Mouse (Mus musculus): ENCODE data around the gene Polrmt.
A peak's percentile ranks its signal among the peaks of the same experiment; 100 is the strongest.
"Not testable (repeated sequence)": the region's sequence is repeated elsewhere in the genome, so short reads cannot be mapped to it uniquely, and the experiment has no call there.

The Polrmt gene

DNA sequence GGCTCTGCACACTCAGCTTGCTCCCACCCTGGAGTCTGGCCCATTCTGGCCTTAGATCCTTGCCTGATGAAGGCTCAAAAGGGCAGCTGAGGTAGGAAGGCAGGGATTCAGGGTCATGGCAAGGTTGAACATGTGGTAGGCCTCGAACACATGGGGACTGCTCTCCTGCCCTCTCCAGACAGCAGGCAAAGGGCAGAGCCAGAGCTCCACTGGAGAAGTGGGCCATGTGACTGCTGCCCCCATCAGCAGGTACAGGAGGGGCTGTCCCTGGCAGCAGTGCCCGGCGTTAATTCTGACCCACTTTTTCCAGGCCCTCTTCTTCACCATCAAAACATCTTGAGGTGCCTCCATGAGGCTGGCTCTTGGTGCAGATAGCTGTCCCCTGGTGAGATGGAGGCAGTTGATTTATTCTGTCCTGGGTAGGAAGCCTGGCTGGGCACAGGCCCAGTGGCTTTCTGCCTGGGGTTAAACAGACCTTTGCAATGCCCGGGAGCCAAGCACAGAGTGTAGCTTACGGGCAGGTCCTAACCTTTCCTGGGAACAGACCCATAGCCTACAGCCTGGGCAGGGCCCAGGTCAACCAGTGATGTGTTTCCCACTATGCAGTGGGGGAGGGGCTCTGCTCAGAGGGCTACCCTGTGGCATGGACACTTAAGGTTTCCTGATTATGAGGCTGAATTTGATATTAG lies 39.8 kb downstream of the Polrmt start:
- no peak for DNase-seq

DNA sequence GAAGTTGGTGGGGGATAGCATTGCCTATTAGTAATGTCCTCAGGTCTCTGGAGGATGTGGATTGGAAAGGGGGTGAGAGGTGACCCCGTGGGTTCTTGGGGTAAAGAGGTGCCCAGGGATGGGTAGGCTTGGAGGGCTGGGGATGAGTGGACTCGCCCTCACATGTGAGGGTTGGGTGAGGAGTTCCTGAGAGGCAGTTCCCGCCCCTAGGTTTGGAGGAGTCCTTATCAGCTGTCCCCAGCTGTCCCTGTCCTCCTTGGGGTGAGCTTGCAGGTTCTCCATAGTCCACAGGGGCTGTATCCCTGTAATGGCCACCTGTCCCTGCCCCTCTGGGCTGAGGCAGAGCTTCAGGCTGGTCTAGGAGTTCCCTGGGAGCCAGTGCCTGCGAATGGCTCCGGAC lies 40.4 kb downstream of the Polrmt start:
- no peak for DNase-seq

DNA sequence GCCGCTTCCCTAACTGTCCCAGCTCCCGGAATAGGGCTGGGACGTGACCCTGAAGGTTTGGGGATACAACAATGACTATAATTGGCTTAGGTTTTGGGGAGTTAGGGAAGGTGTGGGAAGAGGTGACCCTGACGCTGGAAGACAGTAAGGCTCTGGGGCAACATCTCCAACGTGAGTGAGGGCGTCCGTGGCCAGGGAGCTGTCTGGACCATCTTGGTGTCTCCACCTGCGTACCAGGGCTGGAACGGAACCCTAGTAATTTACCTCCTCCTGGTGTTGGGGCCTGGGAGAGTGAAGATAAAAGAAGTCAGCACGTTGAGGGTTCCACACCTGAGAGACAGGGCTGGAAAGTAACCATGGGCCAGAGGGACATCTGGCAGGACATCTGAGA lies 41.4 kb downstream of the Polrmt start:
- DNase-seq, result no peak

DNA sequence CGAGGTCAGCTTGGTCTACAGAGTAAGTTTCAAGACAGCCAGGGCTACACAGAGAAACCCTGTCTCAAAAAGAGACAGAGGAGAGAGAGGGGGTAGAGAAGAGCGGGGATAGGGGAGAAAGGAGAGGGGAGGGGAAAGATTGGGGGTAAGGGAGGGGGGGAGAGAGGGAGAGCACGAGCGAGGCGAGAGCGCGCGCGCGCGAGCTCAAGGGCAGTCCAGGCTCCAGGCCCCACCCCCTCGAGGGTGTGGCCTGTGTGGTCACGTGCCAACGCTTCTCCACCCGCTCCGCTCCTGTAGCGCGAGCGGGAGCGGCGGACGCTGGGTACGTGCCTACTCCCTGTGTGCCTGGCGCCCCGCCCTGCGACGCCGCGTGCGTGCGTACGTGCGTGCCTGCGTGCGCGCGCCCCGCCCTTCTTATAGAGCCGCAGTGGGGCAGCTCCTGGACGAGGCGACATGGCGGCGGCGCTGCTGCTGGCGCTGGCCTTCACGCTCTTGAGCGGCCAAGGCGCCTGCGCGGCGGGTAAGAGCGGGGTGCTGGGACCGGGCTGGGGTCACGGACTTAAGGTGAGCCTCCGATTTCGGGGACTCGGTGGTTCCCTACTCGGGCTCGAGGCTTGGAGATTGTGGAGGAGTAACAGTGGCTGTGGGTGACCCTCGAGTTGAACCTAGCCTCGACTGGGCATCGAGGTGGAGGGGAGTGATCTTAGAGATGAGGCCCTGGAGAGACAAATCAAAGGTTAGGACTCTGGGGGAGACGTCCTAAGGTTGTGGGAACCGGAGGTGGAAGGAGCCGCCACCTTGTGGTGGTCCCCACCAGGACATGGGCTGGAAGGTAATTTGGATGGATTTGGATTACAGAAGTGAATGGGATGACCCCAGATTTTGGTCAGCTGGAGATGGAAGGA lies 42.1 kb downstream of the Polrmt start, which contains the start of gene Bsg:
Gene Bsg, plus strand, starts transcription at position 427 of the 905 bp plus-strand sequence.
- peak; percentile 99 for DNase-seq

DNA sequence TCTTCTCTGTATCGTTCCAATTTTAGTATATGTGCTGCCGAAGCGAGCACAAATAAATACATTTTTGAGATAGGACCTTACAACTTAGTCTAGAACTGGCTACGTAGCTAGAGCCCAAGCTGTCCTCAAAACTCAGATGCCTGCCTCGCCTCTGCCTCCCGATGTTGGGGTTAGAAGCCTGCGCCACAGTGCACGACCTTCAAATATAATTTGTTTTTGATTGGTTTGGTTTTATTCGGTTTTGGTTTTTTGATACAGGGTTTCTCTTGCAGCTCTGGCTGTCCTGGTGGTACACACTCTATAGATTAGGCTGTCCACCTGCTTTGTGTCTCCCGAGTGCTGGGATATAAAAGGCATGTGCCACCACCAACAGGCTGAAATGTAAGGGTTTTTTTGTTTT lies 42.8 kb downstream of the Polrmt start:
- DNase-seq, result no peak

DNA sequence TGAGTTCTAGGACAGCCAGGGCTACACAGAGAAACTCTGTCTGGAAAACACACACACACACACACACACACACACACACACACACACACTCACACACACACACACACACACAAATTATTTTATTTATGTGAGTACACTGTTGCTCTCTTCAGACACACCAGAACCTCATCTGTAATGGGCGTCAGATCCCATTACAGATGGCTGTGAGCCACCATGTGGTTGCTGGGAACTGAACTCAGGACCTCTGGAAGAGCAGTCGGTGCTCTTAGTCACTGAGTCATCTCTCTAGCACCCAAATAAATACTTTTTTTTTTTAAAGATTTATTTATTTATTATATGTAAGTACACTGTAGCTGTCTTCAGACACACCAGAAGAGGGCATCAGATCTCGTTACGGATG lies 43.4 kb downstream of the Polrmt start:
- DNase-seq, result not testable (repeated sequence)

DNA sequence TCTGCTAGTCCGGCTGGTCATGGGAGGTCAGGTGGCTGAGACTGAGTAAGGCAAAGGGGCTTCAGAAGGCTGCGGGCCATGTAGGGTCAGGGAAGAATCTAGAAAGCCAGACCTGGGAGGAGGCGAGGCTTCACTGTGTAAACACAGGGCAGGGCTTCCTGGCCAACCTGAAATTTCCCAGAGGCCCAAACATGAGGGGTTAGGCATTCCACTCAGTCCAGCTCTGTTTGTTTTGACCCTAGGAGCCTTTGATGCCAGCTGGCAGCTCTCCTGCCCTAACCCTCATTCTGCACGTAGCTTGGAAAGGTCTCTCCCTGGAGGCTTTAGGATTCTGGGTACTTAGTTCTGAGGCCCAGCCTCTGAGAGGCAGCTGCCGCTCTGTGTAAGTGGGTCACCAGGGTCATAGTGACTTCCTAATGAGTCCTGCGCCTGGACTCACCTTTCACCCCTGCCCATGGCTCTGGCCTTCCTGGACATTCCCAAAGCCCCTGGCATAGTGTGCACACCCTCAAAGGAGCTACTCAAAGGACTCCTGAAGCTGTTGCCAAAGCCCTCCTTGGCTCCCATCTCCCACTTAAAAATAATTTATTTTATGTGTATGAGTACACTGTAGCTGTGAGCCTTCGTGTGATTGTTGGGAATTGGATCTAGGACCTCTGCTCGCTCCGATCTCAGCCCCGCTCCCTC lies 44.8 kb downstream of the Polrmt start:
- DNase-seq, result no peak

DNA sequence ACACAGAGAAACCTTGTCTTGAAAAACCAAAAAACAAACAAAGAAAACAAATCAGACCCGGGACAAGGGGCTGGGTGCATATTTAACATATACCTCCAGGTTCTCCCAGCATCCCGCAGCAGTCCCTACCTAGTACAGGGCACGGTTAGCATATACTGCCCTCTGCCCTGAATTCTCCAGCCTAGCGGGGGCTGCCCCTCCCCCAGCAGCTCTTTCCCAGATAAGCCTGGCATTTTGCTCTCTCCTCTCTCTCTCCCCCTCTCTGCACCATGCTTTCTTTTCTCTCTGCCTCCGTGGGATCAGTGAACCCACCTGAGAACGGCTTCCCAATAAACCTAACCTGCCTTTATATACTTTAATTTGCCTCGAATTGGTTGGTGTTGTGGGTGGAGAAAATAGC lies 45.7 kb downstream of the Polrmt start:
- DNase-seq, result no peak

DNA sequence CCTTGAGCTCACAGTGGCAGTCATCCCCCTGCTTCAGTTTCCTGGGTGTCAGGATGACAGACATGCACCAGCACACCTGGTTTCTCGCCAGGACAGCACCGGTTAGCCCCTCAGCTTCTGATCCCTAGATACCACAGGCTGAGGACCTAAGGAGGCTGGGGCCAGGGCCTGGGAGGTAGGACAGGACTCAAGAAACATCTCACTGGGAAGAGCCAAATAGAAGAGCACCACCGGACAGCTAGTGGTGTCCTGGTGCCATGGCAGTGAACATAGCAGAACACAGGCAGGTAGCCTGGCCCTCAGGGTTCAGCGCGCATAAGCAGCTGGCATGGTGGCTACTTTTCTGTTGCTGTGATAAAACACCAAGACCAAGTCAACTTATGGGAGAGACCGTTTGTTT lies 47.9 kb downstream of the Polrmt start:
- DNase-seq, result no peak

DNA sequence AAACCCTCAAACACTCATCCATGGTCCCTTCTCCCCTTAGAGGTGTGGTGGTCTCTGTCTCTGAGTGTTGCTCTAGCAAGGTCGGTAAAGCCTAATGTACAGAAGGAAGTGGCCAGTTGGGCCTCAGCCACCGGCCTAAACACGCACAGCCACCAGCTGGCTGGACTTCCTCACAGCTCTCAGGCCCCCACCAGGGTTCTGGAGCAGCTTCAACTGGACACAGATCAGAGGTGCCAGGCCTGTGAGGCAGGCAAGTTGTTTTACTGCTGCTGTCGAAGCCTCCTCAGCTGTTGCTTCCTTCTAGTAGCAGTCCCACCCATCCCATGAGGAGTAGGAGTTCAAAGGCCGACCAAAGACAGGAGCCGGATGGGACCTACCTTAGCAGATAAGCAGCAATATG lies 48.5 kb downstream of the Polrmt start:
- peak; percentile 83 for DNase-seq

DNA sequence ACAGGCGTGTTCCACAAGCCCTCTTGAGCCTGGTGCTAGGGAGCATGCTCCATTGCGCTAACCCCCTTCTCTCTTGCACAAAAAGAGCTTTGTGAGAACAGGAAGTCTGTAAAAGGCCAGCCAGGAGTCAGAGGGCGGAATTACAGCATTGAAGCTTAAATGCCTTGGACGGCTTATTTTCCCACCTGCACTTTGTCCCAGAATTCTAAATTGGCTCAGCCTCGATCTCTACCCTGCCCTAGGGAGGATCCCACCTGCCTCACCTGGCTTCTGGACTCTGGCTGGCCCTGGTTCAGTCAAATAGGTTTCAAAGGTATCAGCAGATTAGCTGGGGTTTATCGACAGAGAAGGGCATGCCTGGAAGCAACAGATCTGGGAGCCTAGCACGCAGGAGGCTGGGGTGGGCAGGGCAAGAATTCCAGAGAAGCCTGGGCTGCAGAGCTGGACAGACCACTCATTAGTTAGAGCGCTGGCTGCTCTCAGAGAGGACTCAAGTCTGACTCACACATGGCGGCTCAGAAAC lies 50.2 kb downstream of the Polrmt start:
- DNase-seq, result no peak

DNA sequence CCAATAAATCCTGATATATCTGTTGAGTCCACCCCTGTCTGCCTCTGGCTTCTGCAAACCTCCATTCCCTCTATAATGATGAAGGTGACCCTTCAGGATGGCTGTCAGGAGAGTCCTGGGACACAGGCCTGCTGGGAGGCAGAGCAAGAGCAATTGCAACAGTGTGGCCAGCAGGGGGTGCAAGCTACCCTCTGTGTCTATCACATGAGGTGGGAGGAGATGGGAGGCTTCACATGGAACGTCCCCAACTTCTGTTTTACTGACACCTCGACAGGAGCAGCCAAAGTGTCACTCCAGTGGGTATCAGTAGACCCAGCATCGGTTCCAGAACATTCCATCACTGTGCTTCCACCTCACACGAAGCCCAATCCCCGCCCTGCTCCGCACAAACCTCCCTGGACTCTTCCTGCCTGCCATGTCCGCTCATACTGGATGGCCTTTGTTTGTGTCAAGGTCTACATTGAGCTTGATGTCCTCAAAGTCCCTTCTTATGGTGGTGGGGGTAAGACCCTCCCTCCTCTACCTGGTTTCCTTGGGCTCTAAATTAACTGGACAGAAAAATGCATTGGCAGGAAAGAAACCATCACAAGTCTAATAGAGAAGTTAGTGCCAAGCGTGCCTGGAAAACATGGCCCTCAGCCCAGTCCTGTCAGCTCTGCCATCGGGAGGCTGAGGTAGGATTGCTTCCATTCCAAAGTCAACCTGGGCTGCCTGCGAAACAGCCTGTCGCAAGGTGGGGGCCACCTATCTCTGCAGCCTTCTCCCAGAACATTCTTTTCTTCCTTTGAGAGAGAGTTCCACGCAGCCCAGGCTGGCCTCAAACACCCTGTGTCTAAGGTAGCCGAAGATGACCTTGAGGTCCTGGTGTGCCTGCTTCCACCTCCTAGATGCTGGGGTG lies 50.9 kb downstream of the Polrmt start:
- DNase-seq, result peak; percentile 78

DNA sequence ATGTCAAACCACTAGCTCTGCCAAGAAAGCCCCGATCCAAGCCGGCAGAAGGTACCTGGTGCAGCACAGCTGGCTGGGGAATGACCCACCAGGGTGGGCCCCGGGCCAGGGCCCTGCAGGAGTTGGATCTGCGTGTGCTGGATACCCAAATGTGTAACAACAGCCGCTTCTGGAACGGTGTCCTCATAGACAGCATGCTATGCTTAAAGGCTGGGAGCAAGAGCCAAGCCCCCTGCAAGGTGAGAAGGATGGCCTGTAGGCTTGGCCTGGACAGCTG lies 52.1 kb downstream of the Polrmt start:
- no peak for DNase-seq

DNA sequence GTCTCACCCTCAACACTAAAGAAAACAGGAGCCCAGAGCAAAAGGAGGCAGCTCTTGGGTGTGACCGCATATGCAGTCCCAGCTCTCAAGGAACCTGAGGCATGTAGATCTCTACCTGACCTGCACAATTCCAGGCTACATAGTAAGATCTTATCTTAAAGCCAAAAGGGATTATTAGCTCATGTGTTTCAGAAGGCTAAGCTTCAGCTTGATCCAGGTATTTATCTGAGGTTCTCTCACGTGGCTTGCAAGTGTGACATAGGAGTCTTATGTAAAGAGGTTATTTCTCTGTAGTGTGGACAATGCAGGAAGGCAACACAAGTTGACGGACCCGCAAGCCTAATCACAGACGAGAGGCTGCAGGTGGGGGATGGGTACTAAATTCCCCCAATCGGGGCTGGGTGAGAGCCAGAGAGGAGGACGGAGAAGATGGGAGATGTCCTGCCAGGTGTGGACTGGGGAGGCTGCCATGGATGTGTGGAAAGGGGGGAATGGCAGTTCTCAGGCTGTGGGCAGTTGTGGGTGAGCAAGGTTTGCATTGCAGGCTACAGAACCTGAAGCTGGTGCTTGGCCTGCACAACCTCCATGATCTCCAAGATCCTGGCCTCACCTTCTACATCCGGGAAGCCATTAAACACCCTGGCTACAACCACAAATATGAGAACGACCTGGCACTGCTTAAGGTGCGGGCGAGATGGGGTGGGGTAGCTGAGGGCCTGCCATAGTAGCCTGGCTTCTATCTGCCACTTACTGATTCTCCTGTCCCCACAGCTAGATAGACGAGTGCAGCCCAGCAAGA lies 52.6 kb downstream of the Polrmt start:
- DNase-seq, result no peak

DNA sequence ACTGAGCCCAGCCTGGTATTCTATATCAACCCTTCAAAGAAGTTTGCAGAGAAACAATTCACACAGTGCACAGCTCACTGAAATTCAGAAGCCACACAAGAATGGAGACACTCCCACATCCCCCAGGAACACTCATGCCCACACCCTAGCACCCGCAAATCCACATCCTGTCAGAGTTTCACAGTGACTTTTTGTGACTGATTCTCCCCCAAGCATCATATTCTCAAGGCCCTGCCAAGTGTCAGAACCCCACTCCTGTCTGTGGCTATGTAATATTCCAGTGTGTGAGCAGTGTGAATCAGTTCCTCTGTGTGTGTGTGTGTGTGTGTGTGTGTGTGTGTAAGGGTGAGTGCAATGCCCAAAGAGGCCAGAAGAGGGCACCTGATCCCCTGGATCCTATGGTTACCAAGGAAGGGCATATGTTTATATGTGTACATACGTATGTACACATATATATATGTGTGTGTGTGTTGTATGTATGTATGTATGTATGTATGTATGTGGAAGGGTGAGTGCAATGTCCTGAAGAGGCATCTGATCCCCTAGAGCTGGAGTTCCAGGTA lies 54.3 kb downstream of the Polrmt start:
- DNase-seq, result no peak

DNA sequence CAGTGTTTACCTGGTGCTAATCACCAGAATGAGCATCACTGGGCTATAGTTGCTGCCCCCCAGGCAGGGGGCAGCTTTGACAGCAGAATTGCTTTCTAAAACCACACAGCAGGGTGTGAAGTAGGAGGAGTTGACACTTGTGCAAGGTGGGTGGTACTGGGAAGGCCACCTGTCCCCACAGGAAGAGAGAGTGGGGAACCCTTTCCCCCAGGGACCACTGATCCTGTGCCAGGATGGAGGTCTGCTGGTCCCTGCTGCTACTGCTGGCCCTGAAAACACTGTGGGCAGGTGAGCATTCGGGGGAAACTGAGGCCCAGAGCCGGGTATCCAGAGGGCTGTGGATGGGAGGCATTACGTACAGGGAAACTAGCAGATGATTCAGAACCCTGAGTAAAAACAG lies 57.2 kb downstream of the Polrmt start:
- no peak for DNase-seq

DNA sequence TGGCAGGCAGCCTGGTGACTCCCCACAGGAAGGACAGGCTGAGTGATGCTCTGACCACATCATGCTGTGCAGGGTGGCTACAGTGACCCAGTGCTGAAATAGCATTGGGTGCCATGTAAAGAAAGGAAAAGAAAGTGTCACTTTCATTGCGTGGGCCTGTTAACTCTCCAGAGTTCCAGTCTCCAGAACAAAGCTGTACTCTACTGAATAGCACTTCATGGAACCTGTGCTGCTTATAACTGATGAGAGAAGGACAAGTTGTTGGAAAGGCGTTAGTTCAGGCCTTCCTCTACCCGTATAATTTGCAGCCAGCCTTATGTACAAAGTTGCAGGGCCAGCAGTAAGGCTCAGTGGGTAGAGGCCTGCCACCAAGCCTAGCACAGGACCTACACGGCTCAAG lies 57.7 kb downstream of the Polrmt start, which contains the start of gene Gzmm:
Gene Gzmm, plus strand, starts transcription at position 301 of the 400 bp plus-strand sequence.
- no peak for DNase-seq

DNA sequence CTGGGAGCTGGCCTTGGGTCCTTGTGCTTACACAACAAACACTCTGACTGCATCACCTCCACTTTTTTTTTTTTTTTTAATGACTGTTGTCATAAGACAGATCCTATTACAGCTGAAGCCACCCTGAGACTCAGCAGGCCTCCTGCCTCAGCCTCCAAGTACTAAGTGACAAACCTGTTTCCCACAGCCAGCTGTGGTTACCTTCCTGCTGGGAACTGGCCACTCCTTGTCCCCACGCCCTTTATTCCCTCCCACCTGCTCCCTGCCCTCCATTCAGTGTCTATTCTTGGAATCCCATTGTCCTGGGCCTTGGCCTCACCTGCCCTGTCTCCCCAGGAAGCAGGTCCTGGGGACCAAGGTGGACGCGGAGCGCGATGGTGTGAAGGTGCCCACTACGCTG lies 58.9 kb downstream of the Polrmt start:
- no peak for DNase-seq

DNA sequence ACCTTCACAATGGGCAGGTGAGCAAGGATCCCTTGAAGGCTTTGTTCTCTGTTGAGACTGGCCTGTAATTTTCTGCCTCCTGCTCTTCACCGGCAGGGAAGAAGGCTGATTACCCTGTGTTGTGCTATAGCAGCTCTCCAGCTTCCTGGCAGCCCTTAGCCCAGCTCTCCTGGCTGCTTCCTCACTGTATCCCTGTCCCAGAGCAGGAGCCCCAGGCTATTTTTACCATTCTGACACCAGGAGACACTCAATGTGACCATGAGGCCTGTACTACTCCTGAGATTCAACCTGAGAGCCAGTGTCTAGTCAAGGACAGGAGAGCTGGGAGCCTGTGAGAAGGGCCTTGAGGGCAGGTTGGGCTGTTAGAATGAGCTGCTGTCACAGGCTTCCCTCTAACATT lies 59.7 kb downstream of the Polrmt start:
- no peak for DNase-seq

DNA sequence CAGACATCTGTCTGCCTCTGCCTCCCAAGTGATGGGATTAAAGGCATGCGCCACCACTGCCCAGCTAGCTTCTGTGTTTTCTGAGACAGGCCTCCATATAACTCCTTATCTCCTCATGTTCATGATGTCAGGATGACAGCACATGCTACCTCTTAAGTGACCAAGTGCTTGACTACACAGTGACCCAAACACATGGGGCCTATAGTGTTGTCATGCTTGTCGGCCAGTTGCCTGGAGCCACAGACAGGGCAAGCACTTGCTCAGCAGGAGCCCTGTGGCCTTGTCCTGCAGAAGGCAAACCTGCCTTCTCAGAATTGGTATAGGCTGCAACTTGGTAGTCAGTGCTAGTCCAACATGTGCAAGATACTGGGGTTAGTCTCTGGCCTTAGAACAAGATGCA lies 60.2 kb downstream of the Polrmt start:
- no peak for DNase-seq

Data from cerebellum, adult 8-10 months (tissue).